Mouse (Mus musculus) hindbrain, embryonic 14.5 days (tissue): ENCODE data around the gene Eif5a. TPM values are rescaled to one million over a fixed set of nuclear protein-coding genes. Genes with fewer than 3 reads are reported as not detected.

Experiments used
- ATAC-seq: fragments of 200-750 bp; cut with Nextera tagmentation; 2 replicates; pipeline ENCODE4 v1.8.0; 2017; ENCODE audit warnings: moderate number of reproducible peaks, mild to moderate bottlenecking, moderate TSS enrichment, moderate library complexity; ENCODE audit not compliant: low FRiP score
- DNase-seq: peaks from one replicate; pipeline ENCODE4 v3.0.0-alpha.2; 2015; ENCODE audit warnings: low spot score
- H3K27ac ChIP-seq: fragments of 300-500 bp; sonication (generic); 2 replicates; pipeline ENCODE4 v1.5.1; 2014; ENCODE audit warnings: mild to moderate bottlenecking, moderate library complexity
- H3K27me3 ChIP-seq: fragments of 300-500 bp; sonication (generic); 2 replicates; pipeline ENCODE4 v1.6.1; 2014; ENCODE audit warnings: mild to moderate bottlenecking, low read length, mixed read lengths; ENCODE audit not compliant: control insufficient read depth, insufficient read depth
- H3K36me3 ChIP-seq: fragments of 300-500 bp; sonication (generic); replicated peaks from 2 replicates; pipeline ENCODE4 v1.6.1; 2014; ENCODE audit not compliant: control insufficient read depth, insufficient read depth
- H3K4me1 ChIP-seq: fragments of 300-500 bp; sonication (generic); replicated peaks from 2 replicates; pipeline ENCODE4 v1.6.1; 2014; ENCODE audit warnings: antibody characterized with exemption, low read length, mixed read lengths; ENCODE audit not compliant: control insufficient read depth, insufficient read depth
- H3K4me2 ChIP-seq: fragments of 300-500 bp; sonication (generic); replicated peaks from 2 replicates; pipeline ENCODE4 v1.6.1; 2014; ENCODE audit warnings: mild to moderate bottlenecking, moderate library complexity
- H3K4me3 ChIP-seq: fragments of 300-500 bp; sonication (generic); replicated peaks from 2 replicates; pipeline ENCODE4 v1.5.1; 2014; ENCODE audit warnings: mild to moderate bottlenecking, low read length
- H3K9ac ChIP-seq: fragments of 300-500 bp; sonication (generic); 2 replicates; pipeline ENCODE4 v1.6.1; 2014
- H3K9me3 ChIP-seq: fragments of 300-500 bp; sonication (generic); 2 replicates; pipeline ENCODE4 v1.6.1; 2016; ENCODE audit warnings: low read length; ENCODE audit not compliant: control insufficient read depth
- WGBS: fragments of 180-500 bp; shearing (Covaris S2); extraction: QIAGEN DNeasy Blood & Tissue Kit; methylation state at CpG from one replicate; pipeline ENCODE4 v1.1.7; 2014; 5-methylcytosine and 5-hydroxymethylcytosine counted together
- polyA plus RNA-seq: library from polyadenylated mRNA; unstranded; fragments of >200 nt; fragmentation: Nextera tagmentation; extraction: Ambion mirVana; gene quantifications from 2 replicates; pipeline ENCODE4 v1.2.1, GENCODE M21; 2014

Gene Eif5a
- polyA plus RNA-seq, 1 experiment from 2014 or later, result 1,061 TPM

- Histone ChIP-seq H3K9ac (no peak overlapping the region), H3K36me3 (peaks cover 88% of the 10 kb centered on the region), H3K27ac (no peak overlapping the region), H3K4me1 (peaks cover 18% of the 10 kb centered on the region), H3K4me3 (no peak overlapping the region), H3K9me3 (no peaks in the 10 kb centered on the region), H3K4me2 (no peak overlapping the region), H3K27me3 (no peaks in the 10 kb centered on the region)
- DNase-seq, result no peak
- 96% methylated on average over 17 of the region's 17 CpGs for WGBS
- ATAC-seq, result no peak
Measured at GRCm38 (mm10) chr11:69910781-69911560, 10.8 kb downstream of the Eif5a start.

GRCm38 (mm10) chr11:69910177-69910576 is 11.6 kb downstream of the Eif5a start:
- H3K27ac ChIP-seq, result no peak overlapping the region
- ATAC-seq, result no peak
- H3K9ac ChIP-seq, result no peak overlapping the region
- no peak overlapping the region for H3K4me2 ChIP-seq
- 94% methylated on average over 8 of the region's 8 CpGs for WGBS
- no peak for DNase-seq
- H3K9me3 ChIP-seq, result no peaks in the 10 kb centered on the region
- no peaks in the 10 kb centered on the region for H3K27me3 ChIP-seq
- peaks cover 88% of the 10 kb centered on the region for H3K36me3 ChIP-seq
- peaks cover 16% of the 10 kb centered on the region for H3K4me1 ChIP-seq
- H3K4me3 ChIP-seq, result no peak overlapping the region

DNA sequence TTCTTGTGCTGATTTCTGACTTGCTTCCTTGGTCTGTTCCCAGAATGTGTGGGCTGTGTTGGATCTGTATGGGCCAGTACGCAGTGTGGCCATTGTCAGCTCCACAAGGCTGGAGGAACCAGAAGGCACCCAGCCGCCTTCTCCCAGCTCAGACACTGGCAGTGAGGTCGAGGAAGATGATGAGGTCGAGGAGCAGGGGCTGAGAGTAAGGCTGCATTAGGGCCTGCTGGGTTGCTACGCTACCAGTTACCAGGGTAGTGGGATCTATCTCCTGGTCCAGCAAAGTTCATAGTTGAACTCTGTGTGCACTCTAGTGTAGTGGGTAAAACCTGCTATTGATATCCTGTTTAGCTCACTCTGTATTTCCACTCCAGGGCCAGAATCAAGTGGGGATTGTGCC is 12.6 kb downstream of the Eif5a start:
- Histone ChIP-seq H3K4me2 (no peak overlapping the region), H3K27me3 (no peaks in the 10 kb centered on the region), H3K27ac (no peak overlapping the region), H3K36me3 (peaks cover 92% of the 10 kb centered on the region), H3K9me3 (no peaks in the 10 kb centered on the region), H3K9ac (no peak overlapping the region), H3K4me1 (peaks cover 6% of the 10 kb centered on the region; the same call in 1 of the 2 replicates), H3K4me3 (no peak overlapping the region)
- no peak for DNase-seq
- 92% methylated on average over 5 of the region's 5 CpGs for WGBS
- ATAC-seq, result no peak

DNA sequence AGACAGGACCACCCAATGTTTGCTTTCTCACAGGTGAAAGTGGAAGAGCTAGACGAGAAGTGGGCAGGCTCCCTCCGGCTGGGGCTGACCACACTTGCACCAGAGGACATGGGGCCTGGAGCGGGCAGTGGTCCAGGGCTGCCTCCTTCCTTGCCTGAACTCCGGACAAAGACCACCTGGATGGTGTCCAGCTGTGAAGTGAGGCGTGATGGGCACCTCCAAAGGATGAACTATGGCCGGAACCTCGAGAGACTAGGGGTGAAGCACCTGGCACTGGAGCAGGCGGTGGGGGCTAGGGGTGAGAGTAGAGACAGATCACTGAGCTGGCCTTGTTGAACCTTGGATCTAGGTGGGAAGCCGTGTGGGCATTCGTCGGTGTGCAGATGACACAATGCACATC is 13.1 kb downstream of the Eif5a start:
- WGBS, result 93% methylated on average over 11 of the region's 11 CpGs
- H3K9me3 ChIP-seq, result no peaks in the 10 kb centered on the region

DNA sequence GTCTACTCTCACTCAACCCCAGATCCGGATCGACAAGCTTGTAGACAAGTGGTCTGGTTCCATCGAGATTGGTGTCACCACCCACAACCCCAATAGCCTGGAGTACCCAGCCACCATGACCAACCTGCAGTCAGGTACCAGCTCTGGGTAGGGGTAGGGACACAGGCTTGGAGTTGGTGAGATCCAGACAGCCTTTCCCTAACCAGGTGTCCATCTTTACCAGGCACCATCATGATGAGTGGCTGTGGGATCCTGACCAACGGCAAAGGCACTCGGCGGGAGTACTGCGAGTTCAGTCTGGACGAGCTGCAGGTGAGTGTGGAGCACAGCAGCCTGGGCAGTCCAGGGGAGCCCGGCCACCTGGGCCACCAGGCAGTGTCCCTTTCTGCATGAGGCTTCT is 17.4 kb downstream of the Eif5a start:
- DNase-seq, result no peak
- Histone ChIP-seq H3K9me3 (no peaks in the 10 kb centered on the region), H3K4me2 (no peak overlapping the region), H3K4me1 (peaks cover 21% of the 10 kb centered on the region), H3K27ac (no peak overlapping the region), H3K4me3 (no peak overlapping the region), H3K27me3 (no peaks in the 10 kb centered on the region), H3K9ac (no peak overlapping the region), H3K36me3 (peaks cover 58% of the 10 kb centered on the region)
- no peak for ATAC-seq
- WGBS, result 95% methylated on average over 9 of the region's 9 CpGs

More for the DNA sequence above, 13.1 kb downstream of the Eif5a start:
- H3K27me3 ChIP-seq, result no peaks in the 10 kb centered on the region
- no peak overlapping the region for H3K9ac ChIP-seq
- H3K4me1 ChIP-seq, result peaks cover 6% of the 10 kb centered on the region; the same call in 1 of the 2 replicates
- ATAC-seq (no peak), DNase-seq (no peak)
- H3K27ac ChIP-seq, result no peak overlapping the region
- no peak overlapping the region for H3K4me3 ChIP-seq
- H3K36me3 ChIP-seq, result peaks cover 98% of the 10 kb centered on the region
- H3K4me2 ChIP-seq, result no peak overlapping the region

DNA sequence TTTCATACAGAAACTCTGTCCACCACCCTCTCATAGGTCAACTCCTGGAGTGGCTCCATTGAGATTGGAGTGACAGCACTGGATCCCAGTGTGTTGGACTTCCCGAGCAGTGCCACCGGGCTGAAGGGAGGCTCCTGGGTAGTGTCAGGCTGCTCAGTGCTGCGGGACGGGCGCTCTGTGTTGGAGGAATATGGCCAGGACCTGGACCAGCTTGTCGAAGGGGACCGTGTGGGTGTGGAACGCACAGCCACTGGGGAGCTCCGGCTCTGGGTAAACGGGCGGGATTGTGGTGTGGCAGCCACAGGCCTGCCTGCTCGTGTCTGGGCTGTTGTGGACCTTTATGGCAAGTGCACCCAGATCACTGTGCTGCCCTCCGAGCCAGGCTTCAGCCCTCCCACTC is 18.8 kb downstream of the Eif5a start:
- H3K4me2 ChIP-seq, result peak overlapping the region; percentile 98
- peak overlapping the region; percentile 93 for H3K4me3 ChIP-seq
- H3K27ac ChIP-seq, result no peak overlapping the region
- H3K4me1 ChIP-seq, result peaks cover 29% of the 10 kb centered on the region
- no peak for ATAC-seq
- H3K27me3 ChIP-seq, result no peaks in the 10 kb centered on the region
- H3K9me3 ChIP-seq, result no peaks in the 10 kb centered on the region
- no peak for DNase-seq
- H3K9ac ChIP-seq, result peak overlapping the region; percentile 99
- WGBS, result 81% methylated on average over 13 of the region's 13 CpGs
- H3K36me3 ChIP-seq, result peaks cover 44% of the 10 kb centered on the region

DNA sequence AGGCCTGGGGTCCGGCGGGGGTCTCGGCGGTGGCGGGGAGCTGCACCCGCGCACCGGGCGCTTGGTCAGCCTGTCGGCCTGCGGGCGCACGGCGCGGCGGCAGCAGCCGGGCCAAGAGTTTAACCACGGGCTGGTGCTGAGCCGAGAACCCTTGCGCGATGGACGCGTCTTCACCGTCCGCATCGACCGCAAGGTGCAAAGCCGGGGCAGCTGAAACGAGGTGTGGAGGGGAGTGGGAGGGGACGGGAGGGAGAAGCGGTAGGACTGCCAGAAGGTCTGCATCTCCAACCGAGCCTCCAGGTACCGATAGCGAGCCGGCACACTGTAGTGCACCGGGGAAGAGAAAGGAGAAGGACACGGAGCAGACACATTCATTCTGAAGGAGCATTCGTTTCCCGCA is 19.8 kb downstream of the Eif5a start:
- no peaks in the 10 kb centered on the region for H3K27me3 ChIP-seq
- H3K4me2 ChIP-seq, result peak overlapping the region; percentile 98
- H3K27ac ChIP-seq, result peak overlapping the region; percentile 99
- DNase-seq, result no peak
- 0 out of 2 replicates have a peak, but pooled peaks have one; percentile 0 for ATAC-seq
- peak overlapping the region; percentile 99 for H3K9ac ChIP-seq
- H3K9me3 ChIP-seq, result no peaks in the 10 kb centered on the region
- peaks cover 29% of the 10 kb centered on the region for H3K4me1 ChIP-seq
- H3K36me3 ChIP-seq, result peaks cover 34% of the 10 kb centered on the region
- under 1% methylated on average over 38 of the region's 39 CpGs for WGBS
- peak overlapping the region; percentile 93 for H3K4me3 ChIP-seq

GRCm38 (mm10) chr11:69901406-69901846 is 20.3 kb downstream of the Eif5a start:
- ATAC-seq (peak; percentile 83), DNase-seq (peak; percentile 95)
- no peaks in the 10 kb centered on the region for H3K27me3 ChIP-seq
- peak overlapping the region; percentile 99 for H3K9ac ChIP-seq
- H3K4me2 ChIP-seq, result peak overlapping the region; percentile 98
- H3K36me3 ChIP-seq, result peaks cover 29% of the 10 kb centered on the region
- peaks cover 29% of the 10 kb centered on the region for H3K4me1 ChIP-seq
- under 1% methylated on average over 42 of the region's 42 CpGs for WGBS
- H3K27ac ChIP-seq, result peak overlapping the region; percentile 99
- peak overlapping the region; percentile 93 for H3K4me3 ChIP-seq
- no peaks in the 10 kb centered on the region for H3K9me3 ChIP-seq

DNA sequence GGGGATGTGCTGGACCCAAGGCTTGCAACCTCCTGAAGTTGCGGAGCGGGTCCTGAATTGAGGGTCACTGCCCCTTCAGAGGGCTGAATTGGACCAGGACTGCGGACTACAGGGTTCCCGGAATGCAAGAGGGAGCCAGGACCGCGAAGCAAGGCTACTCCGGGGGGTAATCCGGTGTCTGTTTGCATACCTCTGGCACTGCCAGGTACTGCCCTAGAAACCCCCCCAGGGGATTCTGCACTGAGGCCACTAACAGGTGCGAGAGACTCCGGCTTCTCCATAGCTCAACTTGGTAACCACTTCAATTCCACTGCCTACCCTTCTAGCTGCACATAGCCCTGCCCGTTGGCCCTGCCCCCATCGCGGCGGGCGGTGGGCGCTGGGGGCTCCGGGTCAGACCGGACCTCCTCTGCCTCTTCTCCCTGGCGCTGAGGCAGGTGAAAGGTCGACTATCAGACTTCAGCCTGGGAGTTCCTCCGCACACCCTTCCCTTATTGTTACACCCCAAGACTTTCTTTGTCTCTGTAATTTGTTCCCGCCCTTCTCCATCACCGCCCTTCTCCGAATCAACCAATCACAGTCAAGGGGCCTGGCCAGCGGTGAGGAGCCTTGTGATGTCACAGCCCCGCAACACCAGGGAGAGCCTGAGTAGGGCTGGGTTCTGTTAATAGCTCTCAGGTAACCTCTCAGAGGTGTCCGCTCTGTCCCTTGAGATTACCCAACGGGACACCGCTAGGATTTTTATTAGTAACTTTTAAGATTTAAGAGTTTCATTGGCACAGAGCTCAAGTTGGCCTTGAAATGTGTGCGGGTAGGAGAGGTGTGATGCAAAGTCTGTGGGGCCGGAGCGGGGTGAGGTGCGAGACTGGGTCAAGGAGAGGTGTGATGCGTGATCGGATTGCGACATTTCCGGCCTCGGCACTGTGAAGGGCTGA is 21.0 kb downstream of the Eif5a start, which contains the start of the genes 2810408A11Rik and Neurl4:
Gene 2810408A11Rik (minus strand): TSS at position 517 of the 935 bp plus-strand sequence.
Gene Neurl4 (plus strand): TSS at position 602 of the 935 bp plus-strand sequence.
- ATAC-seq (peak; percentile 92), DNase-seq (peak; percentile 91)
- peaks cover 22% of the 10 kb centered on the region for H3K36me3 ChIP-seq
- peak within 1 kb of the TSS; percentile 93 for H3K4me3 ChIP-seq
- H3K4me2 ChIP-seq, result peak within 1 kb of the TSS; percentile 98
- H3K9ac ChIP-seq, result peak within 1 kb of the TSS; percentile 99
- no peaks in the 10 kb centered on the region for H3K9me3 ChIP-seq
- H3K27me3 ChIP-seq, result no peaks in the 10 kb centered on the region
- peak within 1 kb of the TSS; percentile 99 for H3K27ac ChIP-seq
- WGBS, result under 1% methylated on average over 38 of the region's 38 CpGs
- H3K4me1 ChIP-seq, result peaks cover 29% of the 10 kb centered on the region
